Comparison of ENCODE assay signal across 8 mouse cellular contexts in the genomic region with DNA sequence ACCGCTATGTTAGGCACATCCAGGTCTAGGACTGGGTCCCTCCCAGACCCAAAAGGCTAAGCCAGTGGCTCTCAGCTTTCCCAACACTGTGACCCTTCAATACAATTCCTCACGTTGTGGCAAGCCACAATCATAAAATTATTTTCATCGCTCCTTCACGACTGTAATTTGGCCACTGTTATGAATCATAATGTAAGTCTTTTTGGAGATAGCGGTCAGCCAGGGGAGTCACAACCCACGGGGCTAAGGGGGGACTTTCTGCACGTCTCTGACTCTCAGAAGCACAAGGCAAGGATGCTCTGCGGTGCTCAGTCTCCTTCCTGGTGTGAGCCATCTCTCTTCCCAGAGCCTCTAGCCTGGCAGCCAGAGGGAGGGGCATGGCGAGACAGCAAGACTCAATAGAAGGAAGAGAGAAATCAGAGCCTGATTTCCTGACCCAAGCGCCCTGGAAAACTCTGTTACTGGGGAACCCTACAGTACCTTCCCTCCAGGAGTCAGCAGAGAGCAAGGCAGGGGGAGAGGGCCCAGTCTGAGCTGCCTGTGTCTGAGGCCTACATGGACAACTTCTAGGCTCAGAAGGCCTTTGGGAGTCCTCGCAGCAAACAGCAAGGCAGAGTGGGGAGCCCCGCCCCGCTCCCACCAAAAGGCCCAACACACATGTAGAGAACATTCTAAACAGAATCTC. TPM values are rescaled to one million over a fixed set of nuclear protein-coding genes. Genes with fewer than 3 reads are reported as not detected.
DNase-seq lines count a peak whose midpoint lies in the region; ATAC-seq and TF ChIP-seq lines count a peak whose summit lies in the region.

No protein-coding gene starts in this region.

- TF ChIP-seq CTCF in C2C12 (IDR thresholded peaks at IDR 0.05; ENCODE audit: control insufficient read depth, insufficient read depth, insufficient read length), result no peak

- no peaks in the 10 kb centered on the region for H3K9me3 ChIP-seq in forebrain, embryonic 12.5 days
- H3K9me3 ChIP-seq in liver, embryonic 12.5 days (replicated peaks), result no peaks in the 10 kb centered on the region

- peaks cover 53% of the 10 kb centered on the region for H3K4me1 ChIP-seq in forebrain, embryonic 12.5 days
- 0 out of 2 replicates have a peak, but pooled peaks cover 8% of the 10 kb centered on the region for H3K4me1 ChIP-seq in liver, embryonic 12.5 days

- no peaks in the 10 kb centered on the region for H3K79me2 ChIP-seq in C2C12 (ENCODE audit: control insufficient read depth, insufficient read depth)

- DNase-seq in embryo, embryonic 10 days (ENCODE audit: low spot score), result peak; percentile 57
- no peak for DNase-seq in embryo, embryonic 9.5 days (ENCODE audit: extremely low spot score)
- no peak for DNase-seq in spleen, postnatal 4 days (ENCODE audit: low spot score in 2 of 2)
- no peak for DNase-seq in left cerebral cortex, adult 9 months (ENCODE audit: low spot score in 2 of 2)
- no peak for DNase-seq in T-cell, adult 2 months (ENCODE audit: low spot score)

- WGBS in forebrain, embryonic 12.5 days, result 21% methylated on average over 13 of the region's 13 CpGs
- WGBS in liver, embryonic 12.5 days (ENCODE audit: insufficient replicate concordance), result 49% methylated on average over 13 of the region's 13 CpGs

- H3K27ac ChIP-seq in forebrain, embryonic 12.5 days, result peak overlapping the region; percentile 98
- H3K27ac ChIP-seq in liver, embryonic 12.5 days, result peak overlapping the region; percentile 45; the same call in 1 of the 2 replicates

- no peaks in the 10 kb centered on the region for H3K36me3 ChIP-seq in C2C12 (ENCODE audit: control insufficient read depth, insufficient read depth)
- peaks cover 53% of the 10 kb centered on the region for H3K36me3 ChIP-seq in forebrain, embryonic 12.5 days (replicated peaks)
- no peaks in the 10 kb centered on the region for H3K36me3 ChIP-seq in liver, embryonic 12.5 days

- peak overlapping the region; percentile 58 for H3K9ac ChIP-seq in forebrain, embryonic 12.5 days
- H3K9ac ChIP-seq in liver, embryonic 12.5 days, result no peak overlapping the region

- peaks cover 80% of the 10 kb centered on the region for H3K27me3 ChIP-seq in C2C12 (ENCODE audit: control insufficient read depth, insufficient read depth, insufficient read length)
- no peaks in the 10 kb centered on the region for H3K27me3 ChIP-seq in forebrain, embryonic 12.5 days
- H3K27me3 ChIP-seq in liver, embryonic 12.5 days (replicated peaks), result peaks cover 64% of the 10 kb centered on the region

- peak overlapping the region; percentile 36 for H3K4me2 ChIP-seq in forebrain, embryonic 12.5 days
- peak overlapping the region; percentile 46 for H3K4me2 ChIP-seq in liver, embryonic 12.5 days

- H3K79me3 ChIP-seq in C2C12 (ENCODE audit: low read depth), result no peaks in the 10 kb centered on the region

- no peak overlapping the region for H3ac ChIP-seq in C2C12 (ENCODE audit: control insufficient read depth, insufficient read length, low read depth)

- peak; percentile 12 for ATAC-seq in forebrain, embryonic 12.5 days (ENCODE audit: low FRiP score)
- no peak for ATAC-seq in liver, embryonic 12.5 days

- no peak overlapping the region for H3K4me3 ChIP-seq in C2C12 (ENCODE audit: insufficient read depth, poor library complexity, severe bottlenecking)
- H3K4me3 ChIP-seq in forebrain, embryonic 12.5 days (replicated peaks), result peak overlapping the region; percentile 20; the same call in 1 of the 2 replicates
- H3K4me3 ChIP-seq in liver, embryonic 12.5 days, result no peak overlapping the region

TF ChIP-seq in C2C12, 6 proteins besides CTCF, POLR2A, EP300 and RAD21:
- TF ChIP-seq FOSL1 (IDR thresholded peaks at IDR 0.05; ENCODE audit: insufficient read depth, low read length, poor library complexity, severe bottlenecking), result peak; percentile 80
- TF ChIP-seq MYOG (IDR thresholded peaks at IDR 0.05; ENCODE audit: control insufficient read depth, extremely low read depth, insufficient read length), result no peak
- peak; percentile 71 for TF ChIP-seq MAX (IDR thresholded peaks at IDR 0.05)
- TF ChIP-seq USF1 (IDR thresholded peaks at IDR 0.05; ENCODE audit: low read depth), result no peak
- TF ChIP-seq MYOD1 (IDR thresholded peaks at IDR 0.05; ENCODE audit: control insufficient read depth, insufficient read length, low read depth), result no peak
- TF ChIP-seq CEBPB (IDR thresholded peaks at IDR 0.05; ENCODE audit: low read depth), result peak; percentile 49

RNA-seq across cellular contexts. Expression of gene Col2a1, which starts 12.3 kb away (rescaled TPM):
- 0.06 TPM for polyA plus RNA-seq in C2C12 (2012; fragmentation: generic; extraction: Trizol)
- 112 and 122 TPM in 2 replicates for polyA plus RNA-seq in forebrain, embryonic 12.5 days (2016; fragmentation: Nextera tagmentation; extraction: Ambion mirVana)
- polyA plus RNA-seq in liver, embryonic 12.5 days (2016; fragmentation: Nextera tagmentation; extraction: Ambion mirVana), result 1.1 and 1.3 TPM in 2 replicates

RNA-seq across cellular contexts. Expression of gene Tmem106c, which starts 28.2 kb away (rescaled TPM):
- 7.6 TPM for polyA plus RNA-seq in C2C12 (2012; fragmentation: generic; extraction: Trizol)
- 41.5 and 44.9 TPM in 2 replicates for polyA plus RNA-seq in forebrain, embryonic 12.5 days (2016; fragmentation: Nextera tagmentation; extraction: Ambion mirVana)
- polyA plus RNA-seq in liver, embryonic 12.5 days (2016; fragmentation: Nextera tagmentation; extraction: Ambion mirVana), result 15.6 and 18.1 TPM in 2 replicates

Comparison
In these comparisons a context has a peak if more than half of its experiments do, and no peak if none do; other contexts are left out.
1. RNA of gene Col2a1, which starts 12.3 kb away (polyA plus RNA-seq): 112 to 122 TPM in forebrain, embryonic 12.5 days; 1.1 to 1.3 TPM in liver, embryonic 12.5 days and 0.06 TPM in C2C12 (single experiment); every median in the first group is over 10 times any median in the second.